Mouse (Mus musculus): ENCODE measurements around the gene Dpep1.

Gene Dpep1

DNA sequence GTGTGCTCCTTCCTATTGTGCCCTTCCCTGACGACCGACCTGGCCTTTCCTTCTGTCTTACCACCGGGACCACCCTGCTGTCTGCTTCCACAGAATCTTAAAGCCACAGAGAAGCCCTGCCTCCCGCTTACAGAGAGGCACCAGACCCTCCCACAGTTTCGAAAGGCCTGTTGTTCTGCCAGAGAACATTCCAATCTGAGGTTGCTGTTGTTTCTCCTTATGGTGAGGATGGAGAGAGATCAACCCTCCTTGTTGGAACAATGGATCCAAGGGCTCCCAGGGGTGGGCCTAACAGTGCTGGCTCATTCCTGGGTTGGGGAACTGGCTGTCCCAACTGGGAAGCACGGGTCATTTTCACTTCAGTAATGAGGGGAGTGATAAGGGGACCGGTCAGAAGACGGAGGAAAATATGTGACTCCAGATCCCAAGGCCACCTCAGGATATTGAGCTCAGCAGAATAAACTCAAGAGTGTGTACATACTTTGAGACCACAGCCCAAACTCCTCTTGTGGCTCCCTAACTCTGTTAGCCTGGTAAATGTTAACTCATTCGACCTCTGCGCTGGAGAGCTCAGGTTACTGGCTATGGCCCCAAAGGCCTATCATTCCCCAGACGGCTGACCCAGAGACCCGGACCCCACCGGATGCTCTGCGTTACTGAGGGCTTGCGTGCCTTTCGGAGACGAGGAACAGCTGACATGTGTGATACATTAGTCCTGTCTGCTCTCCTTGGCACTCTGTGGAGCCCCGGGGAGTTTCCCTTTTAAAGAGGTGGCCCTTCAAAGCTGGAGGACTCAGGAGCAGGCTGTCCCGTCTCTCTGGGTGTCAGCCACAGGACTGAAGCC, at the start of gene Dpep1:
Gene Dpep1, plus strand, starts transcription at position 677 of the 844 bp plus-strand sequence.
- DNase-seq (ENCODE audit: low spot score in 2 of 2) = no peak

DNA sequence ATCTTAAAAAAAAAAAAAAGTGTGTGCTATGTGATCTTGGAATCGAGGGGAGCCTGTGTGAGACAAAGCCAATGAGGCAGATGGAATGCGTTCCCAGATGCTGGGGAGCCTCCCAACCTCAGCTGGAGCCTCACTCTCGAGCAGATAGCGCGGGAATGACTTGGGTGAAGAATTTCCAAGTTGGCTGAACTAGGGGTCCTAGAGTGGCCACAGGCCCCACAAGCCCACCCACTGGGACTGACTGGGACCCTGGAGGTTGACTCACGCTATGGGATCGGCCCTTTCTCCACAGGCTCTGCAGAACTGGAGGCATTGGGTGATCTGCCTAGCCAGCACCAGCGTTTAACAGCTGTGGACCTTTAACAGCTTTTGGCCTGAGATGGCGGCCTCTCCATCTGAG, 49.8 kb upstream of the Dpep1 start:
- DNase-seq (ENCODE audit: low spot score in 2 of 2) = no peak

DNA sequence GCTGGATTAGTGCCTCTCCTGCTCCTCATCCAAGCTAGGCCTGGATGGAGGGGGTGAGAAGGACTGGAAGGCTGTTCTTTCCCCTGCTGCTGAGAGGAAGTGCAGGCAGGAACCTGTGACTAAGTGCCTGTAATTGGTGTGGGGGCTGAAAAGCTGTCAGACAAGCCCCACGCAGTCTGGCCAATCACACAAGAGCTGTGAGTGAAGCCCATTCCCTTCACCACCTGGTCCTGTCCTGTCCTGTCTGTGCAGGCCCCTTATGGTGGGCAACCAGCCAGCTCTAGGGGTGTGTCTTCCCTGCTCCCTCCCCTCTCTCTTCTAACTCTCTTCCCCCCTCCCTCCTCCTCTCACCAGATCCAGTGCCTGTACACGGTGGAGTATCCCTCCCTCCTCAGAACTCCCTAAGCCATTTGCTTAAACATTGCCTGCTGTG, 48.4 kb upstream of the Dpep1 start:
- DNase-seq (ENCODE audit: low spot score in 2 of 2) = no peak

DNA sequence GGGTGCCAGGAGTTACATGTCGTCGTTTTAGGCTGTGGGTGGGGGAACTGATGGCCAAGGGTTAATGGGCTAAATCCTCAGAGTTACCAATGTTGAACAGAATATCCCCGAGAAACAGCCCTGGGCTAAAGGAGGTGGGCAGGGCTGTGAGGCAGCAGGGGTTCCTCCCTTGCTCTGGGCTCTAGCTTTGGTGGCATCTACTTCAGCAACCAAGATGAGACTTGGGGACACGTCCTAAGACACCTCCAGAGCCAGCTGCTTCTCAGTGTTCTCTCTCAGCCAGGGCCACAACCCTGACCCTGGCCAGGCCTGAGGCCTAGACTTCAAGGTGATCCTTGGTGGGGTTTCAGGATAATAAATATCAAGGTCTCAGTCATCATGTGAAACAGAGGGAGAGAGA, 47.3 kb upstream of the Dpep1 start:
- DNase-seq (ENCODE audit: low spot score in 2 of 2) = no peak

DNA sequence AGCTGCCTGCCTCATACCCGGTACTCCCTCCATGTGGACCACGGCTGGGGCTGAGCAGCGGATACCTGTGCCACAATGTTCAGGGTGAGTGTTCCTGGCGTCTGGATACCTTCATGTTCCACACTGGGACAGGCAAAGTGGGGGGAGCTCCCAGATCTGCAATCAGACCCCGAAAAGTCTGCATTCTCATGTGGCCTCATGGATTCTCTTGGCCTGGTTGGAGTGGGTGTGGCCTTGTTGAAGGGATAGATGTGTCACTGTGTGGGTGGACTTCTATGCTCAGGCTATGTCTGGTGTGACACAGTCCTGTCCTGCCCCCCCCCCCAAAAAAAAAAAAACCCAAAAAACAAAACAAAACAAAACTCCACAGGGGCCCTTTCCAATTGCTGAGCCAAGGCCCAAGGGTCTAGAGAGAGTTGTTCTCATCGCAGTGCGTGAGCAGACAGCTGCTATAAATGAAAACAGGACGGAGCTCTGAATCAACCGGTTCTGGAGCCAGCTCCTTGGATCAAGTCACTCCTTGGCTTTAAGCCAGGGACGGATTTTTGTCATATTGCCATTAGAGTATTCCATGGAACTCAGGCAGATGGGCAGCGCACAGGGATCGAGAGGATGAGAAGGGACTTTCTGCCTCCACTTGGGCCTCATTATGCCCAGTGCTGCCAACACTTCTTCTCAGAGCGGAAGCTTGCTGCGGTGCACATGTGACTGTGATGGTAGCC, 44.1 kb upstream of the Dpep1 start:
- no peak for DNase-seq (ENCODE audit: low spot score in 2 of 2)

DNA sequence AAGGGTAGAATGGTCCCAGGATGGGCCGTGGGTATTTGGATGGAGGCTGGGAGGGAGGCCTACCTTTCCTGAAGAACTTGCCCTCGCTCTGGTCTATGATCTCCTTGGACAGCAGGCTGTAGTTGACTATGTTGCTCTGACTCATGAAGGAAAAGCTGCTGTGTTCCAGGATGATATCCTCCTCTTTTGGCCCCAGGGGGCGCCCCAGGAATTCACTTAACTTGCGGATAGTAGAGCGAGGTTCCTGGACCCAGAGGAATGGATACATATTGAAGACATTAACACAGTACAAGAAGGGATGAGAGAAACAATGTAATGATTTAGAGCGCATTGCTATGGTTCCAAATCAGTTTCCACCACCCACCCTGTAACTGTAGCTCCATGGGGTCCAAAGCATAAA, 40.8 kb upstream of the Dpep1 start:
- no peak for DNase-seq (ENCODE audit: low spot score in 2 of 2)

DNA sequence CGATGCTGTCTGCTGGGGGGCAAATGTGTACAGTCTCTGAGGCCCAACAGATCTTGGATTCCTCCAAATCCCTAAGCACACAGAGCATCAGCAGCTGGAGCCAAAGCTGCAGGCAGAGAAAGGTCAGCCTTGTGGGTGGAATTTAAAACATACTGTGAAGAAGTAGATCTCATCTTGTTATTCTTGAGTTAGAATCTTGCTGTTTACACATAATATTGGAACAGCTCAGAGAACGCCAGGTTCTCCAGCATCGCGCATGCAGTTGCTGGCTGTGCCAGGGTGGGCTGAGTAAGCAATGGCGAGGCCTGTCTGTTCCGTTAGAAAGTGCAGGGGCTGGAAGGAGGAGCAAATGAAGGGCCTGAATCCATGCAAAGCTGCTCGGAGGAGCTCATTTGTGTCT, 39.7 kb upstream of the Dpep1 start:
- no peak for DNase-seq (ENCODE audit: low spot score in 2 of 2)

DNA sequence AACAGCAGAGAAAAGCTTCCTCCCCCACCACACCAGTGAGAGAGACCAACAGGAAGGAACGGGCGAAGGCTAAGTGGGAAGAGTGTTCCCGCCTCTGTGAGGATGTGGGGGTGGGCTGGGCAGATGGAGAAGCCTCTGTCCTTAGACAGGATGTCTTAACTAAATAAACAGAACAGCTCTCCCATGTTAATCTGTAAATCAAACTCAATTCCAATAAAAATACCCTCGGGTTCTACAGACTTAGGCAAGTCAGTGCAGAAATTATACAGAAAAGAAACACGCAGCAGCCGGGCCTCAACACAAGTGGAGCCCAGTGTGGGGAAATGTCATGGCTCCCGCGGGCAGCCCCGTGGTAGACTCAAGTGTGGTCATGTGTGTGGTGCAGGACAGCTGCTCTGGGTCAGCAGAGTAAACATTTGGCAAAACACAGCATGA, 35.3 kb upstream of the Dpep1 start:
- no peak for DNase-seq (ENCODE audit: low spot score in 2 of 2)

- no peak for DNase-seq (ENCODE audit: low spot score in 2 of 2)
Measured at GRCm38 (mm10) chr8:123155177-123155576, 30.9 kb upstream of the Dpep1 start.

GRCm38 (mm10) chr8:123156070-123156773, 29.8 kb upstream of the Dpep1 start:
- no peak for DNase-seq (ENCODE audit: low spot score in 2 of 2)

GRCm38 (mm10) chr8:123157888-123158465, 28.1 kb upstream of the Dpep1 start, which contains the start of gene Sult5a1:
Sult5a1 (minus strand) TSS chr8:123158315.
- DNase-seq (ENCODE audit: low spot score in 2 of 2) = no peak

DNA sequence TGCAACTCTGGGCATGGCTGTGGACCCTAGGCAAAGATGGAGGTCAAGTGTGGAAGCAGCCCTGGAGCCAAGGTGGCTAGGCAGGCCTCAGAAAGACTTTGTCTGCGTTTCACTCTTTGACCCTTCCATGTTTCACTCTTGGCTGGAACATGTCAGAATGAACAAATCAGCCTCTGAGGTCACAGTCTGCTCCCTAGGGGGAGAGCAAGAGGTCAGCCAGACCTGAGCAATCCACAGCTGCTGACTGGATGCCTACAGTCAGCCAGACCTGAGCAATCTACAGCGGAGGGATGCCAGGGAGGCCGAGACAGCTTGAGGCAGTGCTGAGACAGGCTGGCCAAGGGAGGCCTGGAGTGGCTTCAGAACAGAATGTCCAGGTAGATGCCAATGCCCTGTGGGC, 4.7 kb upstream of the Dpep1 start:
- DNase-seq (ENCODE audit: low spot score in 2 of 2) = no peak

DNA sequence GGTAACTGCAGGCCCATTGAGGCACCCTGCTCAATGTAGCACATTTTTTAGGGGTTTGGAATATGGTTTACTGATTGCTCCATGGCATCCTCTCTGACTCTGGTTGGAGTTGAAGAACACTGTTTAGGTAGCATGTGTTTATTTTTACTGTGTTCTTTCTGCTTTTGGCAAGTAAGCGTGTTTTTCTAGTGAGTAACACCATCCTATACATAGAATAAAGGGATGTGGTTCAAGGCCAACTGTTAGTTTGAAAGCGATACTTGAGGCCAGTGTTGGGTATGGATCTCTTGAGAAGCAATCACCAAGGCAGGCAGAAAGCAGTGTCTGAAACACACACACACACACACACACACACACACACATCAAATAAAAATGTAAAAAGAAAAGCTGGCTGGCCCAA, 2.0 kb downstream of the Dpep1 start:
- no peak for DNase-seq (ENCODE audit: low spot score in 2 of 2)

- no peak for DNase-seq (ENCODE audit: low spot score in 2 of 2)
Measured at GRCm38 (mm10) chr8:123188841-123189240, 2.8 kb downstream of the Dpep1 start.

- DNase-seq (ENCODE audit: low spot score in 2 of 2) = peak in 1 of 2 experiments; percentile 25
Measured at GRCm38 (mm10) chr8:123190678-123191077, 4.6 kb downstream of the Dpep1 start.

DNA sequence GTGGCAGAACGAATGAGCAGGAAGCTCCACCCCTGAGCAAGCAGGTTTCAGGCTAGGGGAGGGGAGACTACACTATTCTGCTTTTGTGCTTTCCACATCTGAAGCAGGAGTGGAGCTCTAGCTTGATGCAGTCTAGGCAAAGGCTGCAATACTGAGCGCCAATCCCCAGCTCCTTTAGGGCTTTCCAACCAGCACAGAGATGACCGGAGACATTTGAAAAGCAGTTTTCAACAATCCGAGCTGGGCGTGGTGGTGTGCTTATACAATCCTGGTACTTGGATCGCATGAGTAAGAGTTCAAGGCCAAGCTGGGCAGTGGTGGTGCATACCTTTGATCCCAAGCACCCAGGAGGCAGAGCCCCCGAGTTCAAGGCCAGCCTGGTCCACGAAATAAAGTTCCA, 5.9 kb downstream of the Dpep1 start:
- no peak for DNase-seq (ENCODE audit: low spot score in 2 of 2)

- no peak for DNase-seq (ENCODE audit: low spot score in 2 of 2)
Measured at GRCm38 (mm10) chr8:123193771-123194170, 7.7 kb downstream of the Dpep1 start.

GRCm38 (mm10) chr8:123197016-123197415, 11.0 kb downstream of the Dpep1 start:
- peak; percentile 21 to 32 for DNase-seq (ENCODE audit: low spot score in 2 of 2)

DNA sequence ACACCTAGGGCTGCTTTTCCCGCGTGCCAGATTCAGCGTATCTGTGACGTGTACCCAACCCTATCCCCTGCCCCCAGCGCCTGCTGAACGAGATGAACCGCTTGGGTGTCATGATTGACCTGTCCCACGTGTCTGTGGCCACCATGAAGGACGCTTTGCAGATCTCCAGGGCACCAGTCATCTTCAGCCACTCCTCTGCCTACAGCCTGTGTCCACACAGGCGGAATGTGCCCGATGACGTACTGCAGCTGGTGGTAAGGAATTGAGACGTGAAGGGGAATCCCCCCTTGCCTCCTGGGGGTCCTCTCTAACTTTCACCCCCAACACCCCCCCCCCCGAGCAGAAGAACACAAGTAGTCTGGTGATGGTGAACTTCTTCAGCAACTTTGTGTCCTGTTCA, 13.8 kb downstream of the Dpep1 start:
- no peak for DNase-seq (ENCODE audit: low spot score in 2 of 2)

GRCm38 (mm10) chr8:123202288-123202687, 16.2 kb downstream of the Dpep1 start:
- peak; percentile 64 to 67 for DNase-seq (ENCODE audit: low spot score in 2 of 2)

DNA sequence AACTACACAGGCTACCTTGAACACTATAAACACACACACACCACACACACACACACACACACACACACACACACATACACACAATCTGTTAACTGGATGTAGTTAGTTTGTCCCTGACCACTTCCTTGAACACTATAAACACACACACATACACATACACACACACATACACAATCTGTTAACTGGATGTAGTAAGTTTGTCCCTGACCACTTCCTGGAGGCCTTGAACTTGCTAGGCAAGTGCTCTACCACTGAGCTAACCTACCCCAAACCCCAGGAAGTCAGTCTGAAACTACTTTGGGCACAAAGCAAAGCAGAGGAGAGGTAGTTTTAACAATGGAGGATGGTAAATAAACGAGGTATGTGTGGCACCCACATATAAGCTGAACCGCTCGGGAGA, 17.5 kb downstream of the Dpep1 start:
- peak; percentile 44 to 68 for DNase-seq (ENCODE audit: low spot score in 2 of 2)

DNA sequence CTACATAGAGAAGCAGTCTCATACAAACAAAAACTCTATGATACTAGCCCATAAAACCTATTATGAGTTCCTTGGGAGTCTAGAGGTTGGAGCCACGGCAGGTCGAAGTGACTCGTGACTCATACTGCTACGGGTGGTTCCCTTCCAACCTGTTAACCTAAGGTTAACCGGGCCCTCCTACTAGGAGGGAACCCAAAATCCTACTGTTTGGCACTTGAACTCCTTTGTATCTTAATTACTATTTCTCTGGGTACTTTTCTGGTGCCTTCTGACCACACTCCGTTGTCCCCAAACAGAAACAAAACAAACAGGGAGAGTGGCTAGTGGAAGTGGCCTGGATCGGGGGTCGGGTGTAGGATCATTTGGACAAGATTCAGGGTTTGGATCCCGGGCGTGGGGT, 25.8 kb downstream of the Dpep1 start:
- no peak for DNase-seq (ENCODE audit: low spot score in 2 of 2)

Measured in natural killer cell, adult 2 months (primary cell).